Mouse (Mus musculus) cerebellum, postnatal 36 days (tissue): ENCODE measurements around the gene Snx4.
"Not testable (repeated sequence)": the region's sequence is repeated elsewhere in the genome, so short reads cannot be mapped to it uniquely, and the experiment has no call there.

Experiments used
- DNase-seq, 2 experiments: peaks; one replicate each; pipeline ENCODE4 v3.0.0; 2021 to 2022; ENCODE audit warnings: mixed read lengths in 2 of 2

The Snx4 gene

GRCm38 (mm10) chr16:33251194-33252051 is at the start of gene Snx4:
Gene Snx4 (plus strand): TSS chr16:33251442.
- DNase-seq = peak; percentile 90 to 92

- no peak for DNase-seq
Measured at GRCm38 (mm10) chr16:33210812-33211211, 40.4 kb upstream of the Snx4 start.

GRCm38 (mm10) chr16:33216313-33217003 is 34.8 kb upstream of the Snx4 start:
- DNase-seq = no peak

GRCm38 (mm10) chr16:33217553-33218085 is 33.6 kb upstream of the Snx4 start:
- not testable (repeated sequence) for DNase-seq

GRCm38 (mm10) chr16:33222482-33222881 is 28.8 kb upstream of the Snx4 start:
- no peak for DNase-seq

- DNase-seq = no peak
Measured at GRCm38 (mm10) chr16:33224381-33224780, 26.9 kb upstream of the Snx4 start.

GRCm38 (mm10) chr16:33234128-33234527 is 17.1 kb upstream of the Snx4 start:
- DNase-seq = no peak

- DNase-seq = no peak
Measured at GRCm38 (mm10) chr16:33236151-33236550, 15.1 kb upstream of the Snx4 start.

- no peak for DNase-seq
Measured at GRCm38 (mm10) chr16:33239305-33239704, 11.9 kb upstream of the Snx4 start.

- no peak for DNase-seq
Measured at GRCm38 (mm10) chr16:33242046-33242445, 9.2 kb upstream of the Snx4 start.

- DNase-seq = no peak
Measured at GRCm38 (mm10) chr16:33244136-33244691, 7.0 kb upstream of the Snx4 start.

GRCm38 (mm10) chr16:33244933-33245470 is 6.2 kb upstream of the Snx4 start:
- DNase-seq = no peak

GRCm38 (mm10) chr16:33246526-33246925 is 4.7 kb upstream of the Snx4 start:
- DNase-seq = no peak

- DNase-seq = no peak
Measured at GRCm38 (mm10) chr16:33247006-33247405, 4.2 kb upstream of the Snx4 start.

GRCm38 (mm10) chr16:33250651-33251120 is 556 bp upstream of the Snx4 start:
- DNase-seq = no peak

GRCm38 (mm10) chr16:33255601-33256000 is 4.4 kb downstream of the Snx4 start:
- no peak for DNase-seq

- DNase-seq = no peak
Measured at GRCm38 (mm10) chr16:33258530-33258929, 7.3 kb downstream of the Snx4 start.

GRCm38 (mm10) chr16:33259824-33260223 is 8.6 kb downstream of the Snx4 start:
- no peak for DNase-seq

GRCm38 (mm10) chr16:33260825-33261224 is 9.6 kb downstream of the Snx4 start:
- no peak for DNase-seq

GRCm38 (mm10) chr16:33261584-33262061 is 10.4 kb downstream of the Snx4 start:
- no peak for DNase-seq

- DNase-seq = no peak
Measured at GRCm38 (mm10) chr16:33262096-33262495, 10.9 kb downstream of the Snx4 start.

- DNase-seq = no peak
Measured at GRCm38 (mm10) chr16:33267616-33268253, 16.5 kb downstream of the Snx4 start.
